Mouse (Mus musculus): ENCODE data around the gene Nktr.
A peak's percentile ranks its signal among the peaks of the same experiment; 100 is the strongest.

Gene Nktr

GRCm38 (mm10) chr9:121708506-121709486 lies 10.2 kb upstream of the Nktr start:
- DNase-seq: no peak

DNA sequence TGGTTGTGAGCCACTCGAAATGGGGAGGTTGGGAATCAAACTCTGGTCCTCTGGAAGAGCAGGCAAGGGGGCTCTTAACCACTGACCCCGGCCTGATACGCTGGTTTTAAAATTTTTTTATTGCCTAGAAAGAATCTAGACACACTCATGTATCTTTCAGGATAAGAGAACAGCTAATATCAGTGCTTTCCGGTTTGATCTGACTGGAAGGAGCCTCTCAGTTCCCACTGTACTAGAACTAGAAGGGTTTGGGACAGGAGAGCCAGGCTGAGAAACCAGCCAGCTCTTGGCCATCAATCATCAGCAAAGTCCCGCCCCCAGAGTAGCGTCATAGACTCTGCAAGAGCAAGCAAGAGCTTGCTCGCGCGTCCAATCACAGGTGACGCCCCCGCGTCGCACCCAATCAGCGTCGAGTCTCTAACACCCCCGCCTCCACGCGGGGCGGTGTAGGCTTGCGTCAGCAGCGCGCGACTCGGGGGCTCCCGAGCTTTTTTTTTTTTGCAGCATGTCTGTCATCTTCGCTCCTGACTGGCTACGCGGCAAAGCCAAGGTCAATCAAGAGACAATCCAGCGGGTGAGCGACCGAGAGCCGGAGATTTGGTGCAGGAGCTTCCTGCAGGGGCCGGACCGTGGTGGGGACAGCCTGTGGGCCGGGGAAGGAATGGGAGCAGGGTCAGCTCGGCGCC lies 8.9 kb upstream of the Nktr start, which contains the start of gene Ss18l2:
TSS of gene Ss18l2 (plus strand) at position 432 of the 686 bp plus-strand sequence.
- peak; percentile 96 to 97 for DNase-seq

DNA sequence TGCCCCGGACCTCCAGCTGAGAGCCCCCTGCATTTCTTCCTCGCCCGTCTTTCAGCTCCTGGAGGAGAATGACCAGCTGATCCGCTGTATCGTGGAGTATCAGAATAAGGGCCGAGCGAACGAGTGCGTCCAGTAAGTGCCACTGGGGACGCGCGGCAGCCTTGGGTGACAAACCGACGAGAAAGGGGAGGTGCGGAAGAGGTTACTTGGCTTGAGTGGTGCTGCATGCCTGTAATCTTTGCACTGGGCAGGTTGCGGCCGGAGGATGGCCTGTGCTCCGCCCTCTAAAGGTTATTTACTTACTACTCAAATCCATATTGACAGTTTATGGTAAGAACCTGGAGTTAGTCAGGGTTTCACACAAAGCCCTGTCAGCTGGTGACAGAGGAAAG lies 8.4 kb upstream of the Nktr start:
- DNase-seq: no peak

- DNase-seq: no peak
Observed at GRCm38 (mm10) chr9:121717048-121717447, 1.9 kb upstream of the Nktr start.

- no peak for DNase-seq
Observed at GRCm38 (mm10) chr9:121718070-121718705, 781 bp upstream of the Nktr start.

GRCm38 (mm10) chr9:121719347-121720331 lies 670 bp downstream of the Nktr start:
- DNase-seq: peak; percentile 46 to 48

DNA sequence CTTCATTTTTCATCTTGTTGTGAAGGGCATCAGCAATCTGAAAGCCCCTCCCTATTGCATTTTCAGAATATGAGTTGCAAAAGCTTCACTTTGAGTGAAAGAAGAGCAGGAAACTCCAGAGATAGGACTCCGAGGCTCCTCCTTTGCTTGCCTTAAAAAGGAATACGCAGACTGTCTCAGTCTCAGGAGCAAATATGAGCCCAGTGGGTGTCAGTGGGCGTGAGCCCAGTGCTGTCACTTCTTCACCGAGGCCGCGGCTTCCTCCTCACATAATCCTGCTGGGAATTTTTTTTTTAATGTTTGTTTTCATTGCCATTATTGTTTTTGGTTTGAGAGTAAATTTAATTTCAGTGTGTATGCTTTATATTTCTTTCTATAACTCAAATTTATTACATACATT lies 21.5 kb downstream of the Nktr start:
- DNase-seq: no peak

GRCm38 (mm10) chr9:121741168-121741567 lies 22.2 kb downstream of the Nktr start:
- DNase-seq: no peak

DNA sequence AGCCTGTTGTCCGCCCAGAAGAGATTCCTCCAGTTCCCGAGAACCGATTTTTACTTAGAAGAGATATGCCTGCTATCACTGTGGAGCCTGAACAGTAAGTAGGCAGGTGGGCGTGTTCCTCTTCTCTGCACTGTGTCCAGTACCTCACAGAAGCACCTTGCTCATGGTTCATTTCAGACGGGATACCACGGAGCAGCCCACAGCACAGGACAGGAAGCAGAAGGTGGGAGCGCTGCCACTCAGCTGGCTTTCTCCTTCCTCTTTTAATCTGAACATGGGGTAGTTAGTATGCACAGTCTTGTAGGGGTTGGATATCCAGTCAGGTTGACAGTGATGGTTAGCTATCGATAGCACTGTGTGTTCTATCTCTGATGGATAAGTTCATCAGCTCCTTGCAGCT lies 25.1 kb downstream of the Nktr start:
- DNase-seq: no peak

GRCm38 (mm10) chr9:121752774-121753173 lies 33.8 kb downstream of the Nktr start:
- DNase-seq: no peak

- DNase-seq: no peak
Observed at GRCm38 (mm10) chr9:121754624-121755023, 35.7 kb downstream of the Nktr start.

DNA sequence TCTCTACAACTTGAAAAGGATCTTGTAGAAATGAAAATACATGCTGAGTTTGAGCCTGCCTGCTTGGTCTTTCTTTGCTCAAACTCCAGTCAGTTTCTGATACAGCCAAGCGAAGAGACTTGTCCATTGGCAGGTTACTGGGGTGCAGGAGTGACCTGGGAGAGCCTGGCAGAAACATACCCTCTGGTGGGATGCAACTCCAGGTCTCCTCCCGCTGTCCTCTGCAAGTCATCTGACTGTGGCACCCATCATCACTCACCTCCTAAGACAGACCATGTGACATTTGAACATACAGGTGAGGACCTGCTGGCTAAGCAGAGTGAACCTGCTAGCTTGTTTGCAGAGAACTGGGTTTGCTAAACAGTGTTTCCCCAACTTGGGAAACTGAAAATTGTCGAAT lies 37.8 kb downstream of the Nktr start:
- no peak for DNase-seq

DNA sequence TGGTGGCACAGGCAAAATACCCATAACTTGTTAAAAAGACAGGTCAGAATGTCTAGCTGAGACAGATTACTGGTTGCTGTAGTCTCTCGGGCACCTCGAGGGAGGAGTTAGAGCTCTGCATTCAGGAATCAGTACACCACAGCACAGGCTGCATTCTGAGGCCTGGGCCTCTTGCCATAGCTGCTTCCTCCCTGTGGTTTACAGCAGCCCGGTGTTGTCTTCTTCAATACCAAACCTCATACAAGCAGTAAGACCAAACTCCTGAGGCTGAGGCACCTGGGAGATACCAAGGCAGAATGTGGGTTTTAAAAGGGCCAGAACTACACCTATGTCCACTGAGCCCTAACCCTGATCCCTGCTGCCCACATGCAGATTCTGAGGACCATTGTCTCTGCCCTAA lies 38.5 kb downstream of the Nktr start:
- peak in 1 of 2 experiments; percentile 24 for DNase-seq

- peak; percentile 35 to 37 for DNase-seq
Observed at GRCm38 (mm10) chr9:121757835-121758814, 39.2 kb downstream of the Nktr start.

- DNase-seq: peak in 1 of 2 experiments; percentile 31
Observed at GRCm38 (mm10) chr9:121759091-121760081, 40.4 kb downstream of the Nktr start, which contains the start of gene Zfp651. TSS of gene Zfp651 (plus strand) at chr9:121759330.

DNA sequence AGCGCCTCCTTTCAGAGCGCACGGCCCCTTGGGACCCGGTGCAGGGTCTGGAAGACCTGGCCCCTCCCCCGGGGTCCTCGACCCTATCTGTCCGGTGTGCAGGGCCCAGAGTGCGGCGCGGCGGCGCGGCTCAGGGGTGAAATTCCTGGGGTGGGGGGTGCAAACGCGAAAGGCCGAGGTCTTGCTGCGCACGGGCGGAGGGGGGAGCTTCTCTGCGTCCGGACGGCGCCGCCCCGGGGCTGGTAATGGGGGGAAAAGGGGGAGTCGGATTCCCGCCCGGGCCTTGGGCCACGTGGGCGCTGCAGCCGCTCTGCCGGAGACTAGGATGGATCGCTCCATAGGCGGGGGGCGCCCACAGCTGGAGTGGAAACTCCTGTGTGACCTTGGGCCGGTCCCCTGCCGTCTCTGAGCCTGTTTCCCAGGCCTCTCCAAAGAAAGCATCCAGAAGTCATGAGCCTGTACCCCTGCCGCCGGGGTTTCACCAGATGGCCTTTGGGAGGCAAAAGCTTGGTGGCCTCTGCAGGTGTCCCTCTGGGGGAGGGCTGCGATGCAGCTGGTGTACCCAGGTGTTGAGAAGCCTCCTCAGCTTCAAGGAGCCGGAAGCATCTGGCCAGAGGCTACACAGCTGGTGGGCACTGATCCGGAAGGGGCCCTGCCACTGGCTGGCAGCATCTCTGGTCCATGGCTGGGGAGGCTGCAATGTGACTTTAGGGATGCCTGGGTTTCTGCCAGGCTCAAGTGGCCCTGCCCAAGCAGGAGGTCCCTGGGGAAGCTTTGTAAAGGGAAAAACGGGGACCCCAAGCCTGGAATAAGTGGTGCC lies 41.5 kb downstream of the Nktr start:
- peak; percentile 38 to 41 for DNase-seq

- DNase-seq: no peak
Observed at GRCm38 (mm10) chr9:121761091-121761665, 42.2 kb downstream of the Nktr start.

GRCm38 (mm10) chr9:121761787-121762186 lies 42.8 kb downstream of the Nktr start:
- peak in 1 of 2 experiments; percentile 19 for DNase-seq
